Mouse (Mus musculus): ENCODE results near the gene Nek2. TPM values are rescaled to one million over a fixed set of nuclear protein-coding genes. Genes with fewer than 3 reads are reported as not detected.

The Nek2 gene
- polyA plus RNA-seq, 1 experiment, result not detected

DNA sequence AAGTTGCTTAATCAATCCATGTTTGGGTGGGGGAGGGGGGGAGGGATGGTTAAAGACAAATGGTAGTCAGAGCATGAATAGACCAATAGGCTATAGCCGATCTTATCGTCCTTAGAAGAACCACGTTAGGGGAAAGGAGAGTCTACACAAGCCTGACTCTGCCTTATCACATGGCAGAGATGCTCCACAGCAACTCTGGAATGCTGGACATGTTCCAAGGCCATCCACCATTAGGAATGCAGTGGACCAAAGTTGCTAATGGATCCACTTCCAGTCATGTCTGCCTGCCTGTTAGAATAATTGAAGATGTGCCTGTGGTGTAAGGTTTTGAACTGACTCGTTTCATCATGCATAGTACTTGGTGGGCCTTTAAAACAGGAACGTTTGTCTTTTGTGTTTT lies 40.0 kb downstream of the Nek2 start:
- Histone ChIP-seq H3K4me3 (ENCODE audit: insufficient read depth, low read depth, low read length) (no peak overlapping the region), H3K27ac (replicated peaks; ENCODE audit: low read depth, low read length) (no peak overlapping the region), H3K4me1 (ENCODE audit: control insufficient read depth, insufficient read depth, insufficient read length, low read length) (no peaks in the 10 kb centered on the region)

DNA sequence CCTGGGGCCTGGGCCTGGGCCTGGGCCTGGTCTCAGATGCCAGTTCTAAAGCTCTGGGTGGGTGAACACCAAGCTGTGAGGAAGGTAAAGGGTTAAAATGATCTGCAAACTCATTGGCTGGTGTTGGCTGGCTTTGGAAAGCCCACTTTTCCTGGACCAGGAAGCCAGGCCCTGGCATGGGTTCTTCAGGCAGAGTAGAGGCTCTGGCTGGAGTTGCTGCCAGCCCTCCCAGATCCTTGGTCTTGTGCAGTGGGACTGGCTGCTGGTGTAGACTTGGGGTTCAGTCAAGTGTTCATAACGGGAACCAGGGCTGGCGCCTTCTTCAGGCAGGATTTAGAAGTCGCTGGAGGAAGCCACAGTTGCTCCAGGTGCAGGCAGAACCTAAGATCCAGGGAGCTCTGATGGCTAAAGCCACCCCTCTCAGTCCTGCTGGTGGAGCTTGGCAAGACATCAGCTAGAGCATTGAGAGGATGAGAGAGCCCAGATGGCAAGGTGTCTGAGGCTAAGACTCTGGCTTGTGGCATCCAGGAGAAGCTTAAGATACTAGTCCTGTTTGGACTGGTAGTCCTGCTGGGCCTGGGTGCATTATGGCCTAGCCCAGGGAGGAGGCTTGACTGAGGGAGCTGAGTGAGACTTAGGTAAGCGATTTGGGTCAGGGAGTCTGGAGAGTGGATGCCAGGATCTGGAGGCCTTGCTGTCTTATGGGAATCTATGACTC lies 42.7 kb downstream of the Nek2 start:
- no peak overlapping the region for H3K27ac ChIP-seq (replicated peaks; ENCODE audit: low read depth, low read length)
- H3K4me1 ChIP-seq (ENCODE audit: control insufficient read depth, insufficient read depth, insufficient read length, low read length), result no peaks in the 10 kb centered on the region
- no peak overlapping the region for H3K4me3 ChIP-seq (ENCODE audit: insufficient read depth, low read depth, low read length)

GRCm38 (mm10) chr1:191864551-191865027 lies 43.3 kb downstream of the Nek2 start:
- H3K4me3 ChIP-seq (ENCODE audit: insufficient read depth, low read depth, low read length), result no peak overlapping the region
- no peaks in the 10 kb centered on the region for H3K4me1 ChIP-seq (ENCODE audit: control insufficient read depth, insufficient read depth, insufficient read length, low read length)
- no peak overlapping the region for H3K27ac ChIP-seq (replicated peaks; ENCODE audit: low read depth, low read length)

DNA sequence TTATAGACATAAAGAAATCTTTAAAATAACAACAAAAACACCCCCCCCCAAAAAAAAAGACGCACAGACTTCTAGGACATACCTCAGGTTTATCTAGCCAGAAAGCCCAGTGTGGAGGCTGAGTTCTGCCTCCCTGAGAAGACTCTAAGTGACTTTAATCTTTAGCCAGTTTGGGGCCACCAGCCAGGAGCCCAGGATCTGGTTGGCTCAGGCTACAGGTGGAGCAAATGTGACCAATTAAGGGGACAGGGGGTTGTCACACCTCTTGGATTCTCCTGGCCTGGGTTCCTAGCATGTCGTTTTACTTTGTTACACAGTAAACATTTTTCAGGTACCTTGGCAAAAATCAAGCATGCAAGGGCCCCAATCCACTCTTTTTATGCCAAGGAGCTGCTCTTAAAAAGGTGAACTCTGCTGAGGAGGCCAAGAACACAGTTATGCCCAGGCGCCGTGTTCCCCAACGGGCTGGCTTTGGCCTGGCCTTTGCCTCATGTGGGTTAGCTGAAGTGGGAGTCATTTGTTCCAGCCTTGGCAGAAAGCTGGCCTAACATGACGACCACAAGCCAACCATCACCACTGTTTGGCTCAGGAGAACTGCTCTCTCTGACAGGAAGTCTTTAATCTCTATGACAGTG lies 50.9 kb downstream of the Nek2 start:
- Histone ChIP-seq H3K27ac (replicated peaks; ENCODE audit: low read depth, low read length) (no peak overlapping the region), H3K4me3 (ENCODE audit: insufficient read depth, low read depth, low read length) (no peak overlapping the region), H3K4me1 (ENCODE audit: control insufficient read depth, insufficient read depth, insufficient read length, low read length) (no peaks in the 10 kb centered on the region)

- no peaks in the 10 kb centered on the region for H3K4me1 ChIP-seq (ENCODE audit: control insufficient read depth, insufficient read depth, insufficient read length, low read length)
- H3K27ac ChIP-seq (replicated peaks; ENCODE audit: low read depth, low read length), result no peak overlapping the region
- H3K4me3 ChIP-seq (ENCODE audit: insufficient read depth, low read depth, low read length), result no peak overlapping the region
These were observed 53.8 kb downstream of the Nek2 start for GRCm38 (mm10) chr1:191875006-191875405.

DNA sequence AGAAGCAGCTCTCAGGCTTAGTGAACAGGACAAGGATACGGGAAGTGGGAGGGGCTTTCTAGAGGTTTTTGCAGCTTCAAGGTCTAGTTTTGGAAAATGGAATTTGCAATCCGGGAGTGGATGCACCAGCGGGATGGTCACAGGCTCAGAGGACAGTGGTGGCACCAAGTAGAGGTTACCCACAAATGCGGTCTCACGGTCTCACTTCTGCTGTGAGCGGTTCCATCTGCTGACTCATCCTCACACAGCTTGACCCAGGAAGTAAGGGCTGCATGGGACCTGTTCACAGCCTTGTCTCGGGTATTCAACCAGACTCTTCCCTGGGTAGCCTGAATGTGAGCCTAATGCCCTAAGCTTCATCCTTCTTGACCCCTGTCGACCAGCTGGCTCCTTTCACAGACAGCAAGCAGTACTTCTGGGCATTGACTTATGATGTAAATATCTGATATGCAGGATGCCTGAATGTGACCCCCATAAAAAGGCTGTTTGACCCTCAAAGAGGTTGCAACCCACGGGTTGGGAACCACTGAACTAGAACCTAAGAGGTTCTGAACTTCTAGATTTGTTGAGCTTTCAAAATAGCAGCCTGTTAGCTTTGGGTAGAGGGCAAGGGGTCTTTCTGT lies 54.5 kb downstream of the Nek2 start:
- H3K27ac ChIP-seq (replicated peaks; ENCODE audit: low read depth, low read length), result no peak overlapping the region
- H3K4me3 ChIP-seq (ENCODE audit: insufficient read depth, low read depth, low read length), result no peak overlapping the region
- H3K4me1 ChIP-seq (ENCODE audit: control insufficient read depth, insufficient read depth, insufficient read length, low read length), result no peaks in the 10 kb centered on the region

DNA sequence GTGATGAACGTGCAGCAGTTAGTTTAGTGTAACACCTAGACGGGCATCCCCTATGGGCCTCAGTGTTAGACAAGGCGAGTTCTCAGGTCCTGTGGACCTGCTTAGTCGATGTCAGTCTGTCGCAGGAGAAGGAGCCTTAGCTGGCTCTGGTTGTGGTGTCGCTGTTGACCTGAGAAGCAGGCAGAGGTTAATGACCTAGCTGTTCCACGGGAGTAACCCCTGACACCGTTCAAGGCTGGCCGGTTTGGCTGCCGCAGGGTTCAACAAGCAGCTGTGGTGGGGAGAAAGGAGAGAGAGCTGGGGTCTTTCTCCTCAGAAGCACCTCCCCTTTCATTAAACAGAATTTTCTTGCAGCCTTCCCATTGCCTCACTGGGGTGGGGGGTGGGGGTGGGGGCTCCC lies 56.4 kb downstream of the Nek2 start:
- no peak overlapping the region for H3K4me3 ChIP-seq (ENCODE audit: insufficient read depth, low read depth, low read length)
- H3K27ac ChIP-seq (replicated peaks; ENCODE audit: low read depth, low read length), result no peak overlapping the region
- H3K4me1 ChIP-seq (ENCODE audit: control insufficient read depth, insufficient read depth, insufficient read length, low read length), result no peaks in the 10 kb centered on the region

- Histone ChIP-seq H3K27ac (replicated peaks; ENCODE audit: low read depth, low read length) (no peak overlapping the region), H3K4me3 (ENCODE audit: insufficient read depth, low read depth, low read length) (no peak overlapping the region), H3K4me1 (ENCODE audit: control insufficient read depth, insufficient read depth, insufficient read length, low read length) (no peaks in the 10 kb centered on the region)
These were observed 57.3 kb downstream of the Nek2 start for GRCm38 (mm10) chr1:191878518-191878921.

GRCm38 (mm10) chr1:191880247-191880646 lies 59.0 kb downstream of the Nek2 start:
- no peaks in the 10 kb centered on the region for H3K4me1 ChIP-seq (ENCODE audit: control insufficient read depth, insufficient read depth, insufficient read length, low read length)

GRCm38 (mm10) chr1:191880921-191881609 lies 59.8 kb downstream of the Nek2 start:
- no peak overlapping the region for H3K27ac ChIP-seq (replicated peaks; ENCODE audit: low read depth, low read length)

More at GRCm38 (mm10) chr1:191880247-191880646, 59.0 kb downstream of the Nek2 start:
- Histone ChIP-seq H3K27ac (replicated peaks; ENCODE audit: low read depth, low read length) (no peak overlapping the region), H3K4me3 (ENCODE audit: insufficient read depth, low read depth, low read length) (no peak overlapping the region)

GRCm38 (mm10) chr1:191881663-191882062 lies 60.4 kb downstream of the Nek2 start:
- Histone ChIP-seq H3K4me3 (ENCODE audit: insufficient read depth, low read depth, low read length) (no peak overlapping the region), H3K27ac (replicated peaks; ENCODE audit: low read depth, low read length) (no peak overlapping the region), H3K4me1 (ENCODE audit: control insufficient read depth, insufficient read depth, insufficient read length, low read length) (no peaks in the 10 kb centered on the region)

More at GRCm38 (mm10) chr1:191880921-191881609, 59.8 kb downstream of the Nek2 start:
- Histone ChIP-seq H3K4me1 (ENCODE audit: control insufficient read depth, insufficient read depth, insufficient read length, low read length) (no peaks in the 10 kb centered on the region), H3K4me3 (ENCODE audit: insufficient read depth, low read depth, low read length) (no peak overlapping the region)

Other genes starting within 250 kb of the Nek2 start
- gene Dtl, start 245.9 kb upstream of the Nek2 start, polyA plus RNA-seq (2012; ENCODE audit: insufficient read depth, insufficient read length, missing spikeins), result 1.1 and 1.8 TPM in 2 replicates
- gene Ints7, start 245.8 kb upstream of the Nek2 start, polyA plus RNA-seq (2012; ENCODE audit: insufficient read depth, insufficient read length, missing spikeins), result 8.7 and 9.3 TPM in 2 replicates
- 34.1 and 40.5 TPM in 2 replicates for gene Lpgat1, start 103.6 kb upstream of the Nek2 start, polyA plus RNA-seq (2012; ENCODE audit: insufficient read depth, insufficient read length, missing spikeins)
- 4.5 and 5.8 TPM in 2 replicates for gene Slc30a1, start 85.3 kb downstream of the Nek2 start, polyA plus RNA-seq (2012; ENCODE audit: insufficient read depth, insufficient read length, missing spikeins)
- gene Rd3, start 155.9 kb downstream of the Nek2 start, polyA plus RNA-seq (2012; ENCODE audit: insufficient read depth, insufficient read length, missing spikeins), result not detected in 2 replicates